Mouse (Mus musculus) layer of hippocampus, adult 18-20 months (tissue): ENCODE results near the gene Dhdh. TPM values are rescaled to one million over a fixed set of nuclear protein-coding genes. Genes with fewer than 3 reads are reported as not detected.
"Not testable (repeated sequence)": the region's sequence is repeated elsewhere in the genome, so short reads cannot be mapped to it uniquely, and the experiment has no call there.

Source experiments
- DNase-seq, 2 experiments: peaks; one replicate each; pipeline ENCODE4 v3.0.0; 2022; ENCODE audit warnings: low spot score in 2 of 2
- total RNA-seq, 2 experiments: library from RNA; stranded (reverse); gene quantifications; 2 replicates each; pipeline ENCODE4 v1.2.3; 2021

Gene Dhdh
- total RNA-seq, 2 experiments from 2014 or later = 5.3 to 5.7 TPM

GRCm38 (mm10) chr7:45509912-45510787 is 21.5 kb upstream of the Dhdh start, which contains the start of gene Nucb1:
Gene Nucb1, minus strand, starts transcription at chr7:45510406.
- peak; percentile 89 to 92 for DNase-seq

GRCm38 (mm10) chr7:45509181-45509882 is 20.7 kb upstream of the Dhdh start:
- DNase-seq = no peak

GRCm38 (mm10) chr7:45508561-45508960 is 20.0 kb upstream of the Dhdh start:
- no peak for DNase-seq

- no peak for DNase-seq
Observed at GRCm38 (mm10) chr7:45507583-45507982, 19.0 kb upstream of the Dhdh start.

- no peak for DNase-seq
Observed at GRCm38 (mm10) chr7:45498427-45498826, 9.8 kb upstream of the Dhdh start.

GRCm38 (mm10) chr7:45494548-45494947 is 5.9 kb upstream of the Dhdh start:
- DNase-seq = no peak

GRCm38 (mm10) chr7:45492951-45493350 is 4.3 kb upstream of the Dhdh start:
- DNase-seq = no peak

- DNase-seq = no peak
Observed at GRCm38 (mm10) chr7:45492225-45492844, 3.7 kb upstream of the Dhdh start.

- DNase-seq = no peak
Observed at GRCm38 (mm10) chr7:45491264-45491663, 2.7 kb upstream of the Dhdh start.

GRCm38 (mm10) chr7:45490822-45491221 is 2.2 kb upstream of the Dhdh start:
- DNase-seq = no peak

GRCm38 (mm10) chr7:45489578-45489977 is 973 bp upstream of the Dhdh start:
- DNase-seq = no peak

GRCm38 (mm10) chr7:45487861-45488292 is 728 bp downstream of the Dhdh start:
- no peak for DNase-seq

- DNase-seq = no peak
Observed at GRCm38 (mm10) chr7:45486761-45487415, 1.7 kb downstream of the Dhdh start, which contains the start of gene Gm45808. Gene Gm45808, minus strand, starts transcription at chr7:45486811.

GRCm38 (mm10) chr7:45486158-45486557 is 2.4 kb downstream of the Dhdh start:
- no peak for DNase-seq

GRCm38 (mm10) chr7:45484985-45485384 is 3.6 kb downstream of the Dhdh start:
- not testable (repeated sequence) for DNase-seq

- no peak for DNase-seq
Observed at GRCm38 (mm10) chr7:45482166-45482565, 6.4 kb downstream of the Dhdh start.

- DNase-seq = peak in 1 of 2 experiments; percentile 85
Observed at GRCm38 (mm10) chr7:45481374-45481927, 7.2 kb downstream of the Dhdh start, which contains the start of gene Tulp2. Gene Tulp2, plus strand, starts transcription at chr7:45481877.

- DNase-seq = not testable (repeated sequence)
Observed at GRCm38 (mm10) chr7:45480310-45480709, 8.3 kb downstream of the Dhdh start.

- DNase-seq = no peak
Observed at GRCm38 (mm10) chr7:45478774-45479173, 9.8 kb downstream of the Dhdh start.

GRCm38 (mm10) chr7:45477003-45477402 is 11.6 kb downstream of the Dhdh start:
- peak in 1 of 2 experiments; percentile 73 for DNase-seq

- no peak for DNase-seq
Observed at GRCm38 (mm10) chr7:45476453-45476852, 12.2 kb downstream of the Dhdh start.
